Mouse (Mus musculus) forebrain, embryonic 16.5 days (tissue): ENCODE results near the gene Adh1. TPM values are rescaled to one million over a fixed set of nuclear protein-coding genes. Genes with fewer than 3 reads are reported as not detected.

ENCODE experiments used
- ATAC-seq: fragments of 200-750 bp; cut with Nextera tagmentation; 2 replicates; pipeline ENCODE4 v1.8.0; 2017; ENCODE audit warnings: mild to moderate bottlenecking, moderate library complexity
- H3K27ac ChIP-seq: fragments of 300-500 bp; sonication (generic); 2 replicates; pipeline ENCODE4 v1.5.1; 2014; ENCODE audit warnings: low read length, control low read depth
- H3K27me3 ChIP-seq: fragments of 300-500 bp; sonication (generic); replicated peaks from 2 replicates; pipeline ENCODE4 v1.6.1; 2014; ENCODE audit warnings: low read length; ENCODE audit not compliant: control insufficient read depth, insufficient read depth
- H3K36me3 ChIP-seq: fragments of 300-500 bp; sonication (generic); 2 replicates; pipeline ENCODE4 v1.6.1; 2014; ENCODE audit not compliant: control insufficient read depth, insufficient read depth
- H3K4me1 ChIP-seq: fragments of 300-500 bp; sonication (generic); replicated peaks from 2 replicates; pipeline ENCODE4 v1.6.1; 2014; ENCODE audit warnings: low read length; ENCODE audit not compliant: control insufficient read depth, insufficient read depth
- H3K4me2 ChIP-seq: fragments of 300-500 bp; sonication (generic); 2 replicates; pipeline ENCODE4 v1.6.1; 2014; ENCODE audit warnings: mild to moderate bottlenecking, low read length, control low read depth
- H3K4me3 ChIP-seq: fragments of 300-500 bp; sonication (generic); replicated peaks from 2 replicates; pipeline ENCODE4 v1.5.1; 2014; ENCODE audit warnings: mild to moderate bottlenecking, low read length, control low read depth
- H3K9ac ChIP-seq: fragments of 300-500 bp; sonication (generic); replicated peaks from 2 replicates; pipeline ENCODE4 v1.6.1; 2014; ENCODE audit warnings: low read depth, low read length, control low read depth
- H3K9me3 ChIP-seq: fragments of 300-500 bp; sonication (generic); 2 replicates; pipeline ENCODE4 v1.6.1; 2016; ENCODE audit warnings: low read length; ENCODE audit not compliant: control insufficient read depth
- WGBS: fragments of 180-500 bp; shearing (Covaris S2); extraction: QIAGEN DNeasy Blood & Tissue Kit; methylation state at CpG from one replicate; pipeline ENCODE4 v1.1.7; 2014; 5-methylcytosine and 5-hydroxymethylcytosine counted together
- polyA plus RNA-seq: library from polyadenylated mRNA; unstranded; fragments of >200 nt; fragmentation: Nextera tagmentation; extraction: Ambion mirVana; gene quantifications from 2 replicates; pipeline ENCODE4 v1.2.1, GENCODE M21; 2015

The Adh1 gene
- polyA plus RNA-seq, 1 experiment from 2014 or later = 0.28 TPM

DNA sequence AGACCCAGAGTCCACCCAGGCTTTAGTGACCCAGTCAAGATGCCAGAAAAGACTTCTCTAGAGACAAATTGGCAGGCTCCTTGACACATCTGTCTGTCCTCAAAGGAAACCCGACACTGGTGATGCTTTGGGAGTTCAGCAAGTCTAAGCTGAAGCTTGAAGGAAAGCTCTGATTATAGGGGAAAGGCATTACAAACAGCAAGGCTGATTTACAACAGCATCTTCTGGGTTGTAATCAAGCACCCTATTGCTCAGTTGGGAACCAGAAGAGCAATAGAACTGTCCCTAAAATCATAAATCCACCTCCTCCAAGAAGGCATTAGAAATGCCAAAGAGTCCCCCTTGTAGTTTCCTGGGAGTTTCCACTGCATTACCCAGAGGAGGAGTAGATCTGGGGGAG lies 9.7 kb downstream of the Adh1 start:
- Histone ChIP-seq H3K4me1 (no peaks in the 10 kb centered on the region), H3K4me3 (no peak overlapping the region), H3K27ac (no peak overlapping the region), H3K9me3 (no peaks in the 10 kb centered on the region), H3K36me3 (no peaks in the 10 kb centered on the region), H3K27me3 (no peaks in the 10 kb centered on the region), H3K4me2 (no peak overlapping the region), H3K9ac (no peak overlapping the region)
- WGBS = 58% methylated on average over 1 of the region's 1 CpGs
- ATAC-seq = no peak

DNA sequence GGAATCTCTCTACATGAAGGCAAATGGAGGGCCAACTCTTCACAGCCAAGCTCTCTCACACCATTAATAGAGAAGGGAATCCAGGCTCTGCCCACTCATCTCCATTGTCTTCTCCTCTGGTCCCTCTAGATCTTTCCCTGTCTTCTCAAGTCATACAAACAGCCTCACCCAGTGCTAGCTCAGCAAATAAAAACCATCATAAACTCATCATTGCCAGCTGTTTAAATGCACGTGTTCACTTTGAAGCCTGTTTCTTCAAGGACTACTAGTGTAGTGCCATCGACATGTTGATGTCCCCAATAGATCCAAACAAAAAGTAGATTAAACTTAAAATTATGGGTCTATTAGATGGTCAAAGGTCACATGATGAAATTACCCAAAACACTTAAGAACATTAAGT lies 10.5 kb downstream of the Adh1 start:
- Histone ChIP-seq H3K4me3 (no peak overlapping the region), H3K4me2 (no peak overlapping the region), H3K27me3 (no peaks in the 10 kb centered on the region), H3K27ac (no peak overlapping the region), H3K9me3 (no peaks in the 10 kb centered on the region), H3K4me1 (no peaks in the 10 kb centered on the region), H3K36me3 (no peaks in the 10 kb centered on the region), H3K9ac (no peak overlapping the region)
- ATAC-seq = no peak
- WGBS = 91% methylated on average over 2 of the region's 2 CpGs

DNA sequence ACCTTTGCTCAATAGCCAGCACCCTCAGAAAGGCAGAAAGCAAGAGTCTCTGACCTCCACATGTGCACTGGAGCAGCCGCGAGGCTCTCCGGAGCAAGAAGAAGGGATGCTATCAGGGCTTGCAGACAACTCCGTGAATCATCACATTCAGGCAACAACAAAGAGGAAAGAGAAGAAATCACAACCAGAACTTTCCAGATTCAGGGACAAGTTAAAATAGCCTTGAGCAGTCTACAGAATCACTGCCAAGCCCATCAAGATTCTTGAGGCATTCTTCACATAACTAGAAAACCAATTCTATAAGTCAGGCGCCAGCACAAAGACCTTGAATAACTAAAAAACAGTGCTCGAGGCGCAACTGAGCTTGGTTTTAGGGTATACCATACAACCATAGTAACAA lies 12.3 kb downstream of the Adh1 start:
- no peak for ATAC-seq
- no peaks in the 10 kb centered on the region for H3K4me1 ChIP-seq
- 87% methylated on average over 7 of the region's 7 CpGs for WGBS
- H3K9me3 ChIP-seq = no peaks in the 10 kb centered on the region
- no peak overlapping the region for H3K9ac ChIP-seq
- no peak overlapping the region for H3K27ac ChIP-seq
- H3K27me3 ChIP-seq = no peaks in the 10 kb centered on the region
- H3K36me3 ChIP-seq = no peaks in the 10 kb centered on the region
- no peak overlapping the region for H3K4me2 ChIP-seq
- no peak overlapping the region for H3K4me3 ChIP-seq

DNA sequence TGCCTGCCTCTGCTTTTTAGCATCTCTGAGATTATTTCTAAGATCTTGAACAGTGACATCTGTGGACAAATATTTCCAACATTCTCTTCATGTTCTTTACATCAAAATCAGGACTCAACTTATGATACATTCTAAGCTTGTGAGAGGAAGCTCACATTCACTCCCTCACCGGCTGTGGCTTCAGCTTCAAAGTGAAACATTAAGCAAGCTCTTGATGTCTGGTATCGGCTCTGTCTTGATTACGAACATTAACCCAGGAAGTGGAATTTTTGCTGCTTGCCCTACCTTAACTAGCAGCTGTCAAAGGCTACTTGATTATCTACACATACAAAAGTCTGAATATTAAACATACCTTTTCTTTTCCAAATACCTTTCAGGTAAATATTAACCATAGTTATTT lies 14.3 kb downstream of the Adh1 start:
- Histone ChIP-seq H3K27me3 (no peaks in the 10 kb centered on the region), H3K4me2 (no peak overlapping the region), H3K4me3 (no peak overlapping the region), H3K9ac (no peak overlapping the region), H3K27ac (no peak overlapping the region), H3K9me3 (no peaks in the 10 kb centered on the region), H3K36me3 (no peaks in the 10 kb centered on the region), H3K4me1 (no peaks in the 10 kb centered on the region)
- ATAC-seq = no peak
- 92% methylated on average over 3 of the region's 3 CpGs for WGBS

DNA sequence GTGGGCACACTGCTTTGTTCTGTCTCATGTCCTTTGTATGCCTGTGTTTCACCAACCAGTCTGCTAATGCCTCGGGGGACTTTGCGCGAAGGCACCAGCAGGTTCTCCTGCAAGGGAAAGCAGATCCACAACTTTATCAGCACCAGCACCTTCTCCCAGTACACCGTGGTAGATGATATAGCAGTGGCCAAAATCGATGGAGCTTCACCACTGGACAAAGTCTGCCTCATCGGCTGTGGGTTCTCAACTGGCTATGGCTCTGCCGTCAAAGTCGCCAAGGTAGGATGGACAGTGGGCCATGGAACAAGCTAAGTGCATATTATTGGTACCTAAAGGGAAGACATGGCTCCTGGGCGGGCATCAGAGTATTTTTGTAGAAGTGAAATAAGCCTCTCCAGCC lies 21.8 kb downstream of the Adh1 start:
- Histone ChIP-seq H3K9me3 (no peaks in the 10 kb centered on the region), H3K27me3 (no peaks in the 10 kb centered on the region), H3K27ac (no peak overlapping the region), H3K4me1 (no peaks in the 10 kb centered on the region), H3K4me3 (no peak overlapping the region), H3K9ac (no peak overlapping the region), H3K36me3 (no peaks in the 10 kb centered on the region), H3K4me2 (no peak overlapping the region)
- no peak for ATAC-seq
- 77% methylated on average over 9 of the region's 9 CpGs for WGBS

DNA sequence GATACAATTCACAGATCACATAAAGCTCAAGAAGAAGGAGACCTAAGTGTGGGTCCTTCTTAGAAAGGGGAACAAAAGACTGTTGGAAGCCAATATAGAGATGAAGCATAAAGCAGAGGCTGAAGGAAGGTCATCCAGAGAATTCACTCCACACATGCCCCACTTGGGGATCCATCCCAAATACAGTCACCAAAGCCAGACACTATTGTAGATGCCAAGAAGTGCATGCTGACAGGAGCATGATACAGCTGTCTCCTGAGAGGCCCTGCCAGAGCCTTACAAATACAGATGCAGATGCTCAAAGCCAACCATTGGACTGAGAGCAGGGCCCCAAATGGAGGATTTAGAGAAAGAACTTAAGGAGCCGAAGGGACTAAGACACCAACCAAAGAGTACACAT lies 23.0 kb downstream of the Adh1 start:
- Histone ChIP-seq H3K4me2 (no peak overlapping the region), H3K27ac (no peak overlapping the region), H3K9ac (no peak overlapping the region), H3K27me3 (no peaks in the 10 kb centered on the region), H3K4me3 (no peak overlapping the region), H3K9me3 (no peaks in the 10 kb centered on the region), H3K4me1 (no peaks in the 10 kb centered on the region), H3K36me3 (no peaks in the 10 kb centered on the region)
- WGBS = 92% methylated on average over 1 of the region's 1 CpGs
- no peak for ATAC-seq

DNA sequence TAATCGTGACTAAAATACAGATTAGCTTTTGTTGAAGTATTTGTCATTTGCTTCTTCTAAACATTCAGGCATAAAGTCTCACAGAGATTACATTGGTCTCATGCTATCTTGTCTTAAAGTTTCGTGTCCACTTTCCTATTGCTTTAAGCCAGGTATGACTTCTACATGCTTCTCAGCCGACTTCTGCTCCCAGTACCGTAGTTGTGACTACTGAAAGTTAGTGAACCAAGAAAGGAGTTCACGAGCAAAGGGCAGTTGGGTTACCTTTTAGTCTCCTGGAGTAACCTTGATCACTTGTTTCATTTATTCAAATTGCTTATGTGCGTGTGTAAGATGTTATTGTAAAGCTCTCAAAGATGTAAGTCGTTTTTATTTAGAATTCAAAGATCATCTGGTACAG lies 25.2 kb downstream of the Adh1 start:
- no peaks in the 10 kb centered on the region for H3K9me3 ChIP-seq
- 84% methylated on average over 7 of the region's 7 CpGs for WGBS
- H3K27me3 ChIP-seq = no peaks in the 10 kb centered on the region
- ATAC-seq = no peak
- no peak overlapping the region for H3K4me2 ChIP-seq
- H3K4me3 ChIP-seq = no peak overlapping the region
- H3K4me1 ChIP-seq = no peaks in the 10 kb centered on the region
- H3K27ac ChIP-seq = no peak overlapping the region
- H3K36me3 ChIP-seq = no peaks in the 10 kb centered on the region
- H3K9ac ChIP-seq = no peak overlapping the region

DNA sequence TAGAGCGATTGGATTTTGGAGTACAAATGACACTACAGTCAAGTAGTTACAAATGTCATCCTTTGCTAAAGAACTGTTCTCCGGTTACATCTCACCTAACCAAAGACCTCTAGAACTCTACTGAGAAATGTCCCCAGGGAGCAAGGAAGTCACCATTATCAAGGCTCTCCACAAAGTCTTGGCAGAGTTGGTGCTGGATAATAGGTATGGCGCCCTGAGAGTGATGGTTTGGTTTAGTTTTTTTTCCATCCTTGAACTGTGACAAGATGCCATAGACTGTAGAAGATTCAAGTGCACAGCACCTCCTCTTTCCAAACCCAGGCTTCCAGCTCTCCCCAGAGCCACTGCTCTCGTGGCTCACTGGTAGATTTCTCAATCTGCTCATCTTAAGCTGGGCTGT lies 26.9 kb downstream of the Adh1 start:
- no peaks in the 10 kb centered on the region for H3K9me3 ChIP-seq
- H3K4me2 ChIP-seq = no peak overlapping the region
- no peak overlapping the region for H3K4me3 ChIP-seq
- H3K36me3 ChIP-seq = no peaks in the 10 kb centered on the region
- 90% methylated on average over 4 of the region's 4 CpGs for WGBS
- ATAC-seq = no peak
- no peaks in the 10 kb centered on the region for H3K27me3 ChIP-seq
- H3K9ac ChIP-seq = no peak overlapping the region
- no peaks in the 10 kb centered on the region for H3K4me1 ChIP-seq
- no peak overlapping the region for H3K27ac ChIP-seq

DNA sequence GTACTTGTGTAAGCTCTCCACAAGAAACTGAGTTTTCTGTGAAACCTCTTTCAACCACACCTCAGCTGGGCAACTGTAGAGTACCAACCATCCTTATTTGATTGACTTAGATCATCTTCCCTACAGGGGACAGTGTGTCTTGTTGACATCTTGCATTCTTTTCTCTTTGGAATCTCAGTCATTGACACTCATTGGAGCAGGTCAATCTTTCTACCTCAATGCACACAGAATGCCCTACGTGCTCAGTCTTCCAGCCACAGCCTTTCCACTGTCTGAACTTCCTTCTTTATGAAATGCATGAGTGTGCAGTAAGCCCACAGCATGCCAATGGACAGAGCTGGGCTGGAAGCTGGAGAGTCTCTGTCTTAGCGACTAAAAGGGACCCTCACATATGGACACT lies 29.9 kb downstream of the Adh1 start:
- WGBS = 74% methylated on average over 2 of the region's 2 CpGs
- Histone ChIP-seq H3K27me3 (no peaks in the 10 kb centered on the region), H3K27ac (no peak overlapping the region), H3K4me1 (no peaks in the 10 kb centered on the region), H3K4me2 (no peak overlapping the region), H3K4me3 (no peak overlapping the region), H3K9me3 (no peaks in the 10 kb centered on the region), H3K36me3 (no peaks in the 10 kb centered on the region), H3K9ac (no peak overlapping the region)
- ATAC-seq = no peak

DNA sequence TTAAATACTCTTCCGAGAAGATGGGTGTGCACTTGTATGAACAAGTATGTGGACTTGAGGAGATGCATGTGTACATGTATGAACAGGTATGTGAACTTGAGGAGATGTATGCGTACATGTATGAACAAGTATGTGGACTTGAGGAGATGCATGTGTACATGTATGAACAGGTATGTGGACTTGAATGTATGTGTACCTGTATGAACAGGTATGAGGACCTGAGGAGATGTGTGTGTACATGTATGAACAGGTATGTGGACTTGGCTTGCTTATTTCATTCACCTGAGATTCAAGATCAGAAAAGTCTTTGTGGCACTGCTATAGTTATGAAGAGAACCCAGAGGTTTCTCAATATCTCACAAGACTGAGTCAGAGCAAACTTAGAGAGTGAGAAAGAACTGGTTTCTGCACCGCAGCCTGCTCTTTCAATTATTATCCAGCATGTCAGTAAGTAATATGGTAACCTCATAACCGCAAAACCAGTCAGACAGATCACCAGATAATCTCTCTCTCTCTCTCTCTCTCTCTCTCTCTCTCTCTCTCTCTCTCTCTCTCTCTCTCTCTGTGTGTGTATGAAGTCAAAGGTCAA lies 30.8 kb downstream of the Adh1 start:
- Histone ChIP-seq H3K4me3 (no peak overlapping the region), H3K36me3 (no peaks in the 10 kb centered on the region), H3K27me3 (no peaks in the 10 kb centered on the region), H3K9ac (no peak overlapping the region), H3K27ac (no peak overlapping the region), H3K4me1 (no peaks in the 10 kb centered on the region), H3K4me2 (no peak overlapping the region), H3K9me3 (no peaks in the 10 kb centered on the region)
- 95% methylated on average over 4 of the region's 4 CpGs for WGBS
- ATAC-seq = no peak
